Comparison of ENCODE assay signal across 8 mouse cellular contexts in the genomic region with DNA sequence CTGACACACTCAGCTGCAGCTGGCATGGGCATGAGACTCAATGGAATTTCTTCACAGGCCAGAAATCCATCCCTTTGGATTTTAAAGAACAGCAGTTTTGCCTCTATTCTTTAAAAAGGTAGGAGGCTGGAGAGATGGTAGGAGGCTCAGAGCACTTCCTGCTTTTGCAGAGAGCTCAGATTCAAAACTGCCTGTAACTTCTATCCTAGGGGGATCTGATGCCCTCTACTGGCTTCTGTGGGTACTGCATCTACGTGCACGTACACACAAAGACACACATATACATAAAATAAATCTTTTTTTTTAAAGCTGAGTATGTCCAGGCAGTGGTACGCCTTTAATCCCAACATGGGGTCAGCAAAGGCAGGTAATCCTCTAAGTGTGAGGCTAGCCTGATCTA. TPM values are rescaled to one million over a fixed set of nuclear protein-coding genes. Genes with fewer than 3 reads are reported as not detected.
A peak's percentile ranks its signal among the peaks of the same experiment; 100 is the strongest.
DNase-seq lines count a peak whose midpoint lies in the region; ATAC-seq lines count a peak whose summit lies in the region.

No protein-coding gene starts in this region.

- no peaks in the 10 kb centered on the region for H3K36me3 ChIP-seq in kidney, embryonic 16.5 days (ENCODE audit: insufficient read depth, low read length)
- no peaks in the 10 kb centered on the region; the same call in 1 of the 2 replicates for H3K36me3 ChIP-seq in kidney, embryonic 14.5 days (ENCODE audit: control insufficient read depth, insufficient read depth, low read length)
- no peaks in the 10 kb centered on the region for H3K36me3 ChIP-seq in forebrain, embryonic 16.5 days (ENCODE audit: control insufficient read depth, insufficient read depth)

- H3K9me3 ChIP-seq in kidney, embryonic 16.5 days (ENCODE audit: low read length) = no peaks in the 10 kb centered on the region
- no peaks in the 10 kb centered on the region for H3K9me3 ChIP-seq in kidney, embryonic 14.5 days (ENCODE audit: control insufficient read depth, low read length)
- no peaks in the 10 kb centered on the region for H3K9me3 ChIP-seq in forebrain, embryonic 16.5 days (ENCODE audit: control insufficient read depth, low read length)

- H3K9ac ChIP-seq in kidney, embryonic 16.5 days (replicated peaks; ENCODE audit: low read length) = no peak overlapping the region
- H3K9ac ChIP-seq in kidney, embryonic 14.5 days (ENCODE audit: low read depth, low read length) = no peak overlapping the region
- no peak overlapping the region for H3K9ac ChIP-seq in forebrain, embryonic 16.5 days (replicated peaks; ENCODE audit: low read depth, low read length)

- 80% methylated on average over 3 of the region's 3 CpGs for WGBS in kidney, embryonic 16.5 days
- WGBS in kidney, embryonic 14.5 days = 81% methylated on average over 3 of the region's 3 CpGs
- 81% methylated on average over 3 of the region's 3 CpGs for WGBS in forebrain, embryonic 16.5 days

- no peak for ATAC-seq in kidney, embryonic 16.5 days (ENCODE audit: low FRiP score, low TSS enrichment)
- no peak for ATAC-seq in kidney, embryonic 14.5 days (ENCODE audit: low FRiP score, low TSS enrichment)
- ATAC-seq in forebrain, embryonic 16.5 days = no peak
- no peak for ATAC-seq in inflammation-experienced regulatory T-cells, adult 6 months

- DNase-seq in R1 (ENCODE audit: low read depth, low spot score) = peak; percentile 83
- peak; percentile 29 for DNase-seq in layer of hippocampus, adult 9-10 months (ENCODE audit: low spot score)
- peak; percentile 50 to 66 for DNase-seq in monocyte, adult 2 months (ENCODE audit: low read depth in 1 of 2, low spot score in 2 of 2)
- DNase-seq in cerebellum, postnatal 36 days = no peak

- no peak overlapping the region for H3K4me2 ChIP-seq in kidney, embryonic 16.5 days (replicated peaks; ENCODE audit: low read depth, low read length)
- H3K4me2 ChIP-seq in kidney, embryonic 14.5 days (replicated peaks; ENCODE audit: low read depth, low read length) = no peak overlapping the region
- no peak overlapping the region for H3K4me2 ChIP-seq in forebrain, embryonic 16.5 days (ENCODE audit: low read length)

- H3K27ac ChIP-seq in kidney, embryonic 16.5 days (ENCODE audit: low read length) = peak overlapping the region; percentile 26; the same call in 1 of the 2 replicates
- no peak overlapping the region for H3K27ac ChIP-seq in kidney, embryonic 14.5 days (ENCODE audit: low read depth, low read length)
- H3K27ac ChIP-seq in forebrain, embryonic 16.5 days (ENCODE audit: low read length) = peak overlapping the region; percentile 64

- H3K27me3 ChIP-seq in kidney, embryonic 16.5 days (ENCODE audit: insufficient read depth, low read length) = no peaks in the 10 kb centered on the region
- no peaks in the 10 kb centered on the region for H3K27me3 ChIP-seq in kidney, embryonic 14.5 days (ENCODE audit: control insufficient read depth, insufficient read depth, low read length)
- H3K27me3 ChIP-seq in forebrain, embryonic 16.5 days (replicated peaks; ENCODE audit: control insufficient read depth, insufficient read depth, low read length) = no peaks in the 10 kb centered on the region

- no peak overlapping the region for H3K4me3 ChIP-seq in kidney, embryonic 16.5 days (ENCODE audit: low read length)
- H3K4me3 ChIP-seq in kidney, embryonic 14.5 days (ENCODE audit: low read length) = no peak overlapping the region
- no peak overlapping the region for H3K4me3 ChIP-seq in forebrain, embryonic 16.5 days (replicated peaks; ENCODE audit: low read length)

- peaks cover 20% of the 10 kb centered on the region for H3K4me1 ChIP-seq in kidney, embryonic 16.5 days (ENCODE audit: insufficient read depth, low read length)
- H3K4me1 ChIP-seq in kidney, embryonic 14.5 days (ENCODE audit: control insufficient read depth, insufficient read depth, low read length) = no peaks in the 10 kb centered on the region; the same call in none of the 2 replicates
- peaks cover 17% of the 10 kb centered on the region for H3K4me1 ChIP-seq in forebrain, embryonic 16.5 days (replicated peaks; ENCODE audit: control insufficient read depth, insufficient read depth, low read length)

RNA-seq across cellular contexts. Expression of gene Pdpn, which starts 19.2 kb away (rescaled TPM):
- 47.5 and 48.2 TPM in 2 replicates for polyA plus RNA-seq in kidney, embryonic 16.5 days (2015; fragmentation: Nextera tagmentation; extraction: Ambion mirVana)
- 47.4 and 48.7 TPM in 2 replicates for polyA plus RNA-seq in kidney, embryonic 14.5 days (2014; fragmentation: Nextera tagmentation; extraction: Ambion mirVana)
- 41.3 and 53.3 TPM in 2 replicates for polyA plus RNA-seq in forebrain, embryonic 16.5 days (2015; fragmentation: Nextera tagmentation; extraction: Ambion mirVana)
- polyA plus RNA-seq in inflammation-experienced regulatory T-cells, adult 6 months (2017; shearing (Covaris generic)) = under 1 TPM in 1 of 3 experiments, not detected in 2; 0.49 TPM

Comparison
In these comparisons a context has a peak if more than half of its experiments do, and no peak if none do; other contexts are left out.
1. DNase-seq: peak in R1 (single experiment), layer of hippocampus, adult 9-10 months (single experiment) and monocyte, adult 2 months (2 of 2); none in cerebellum, postnatal 36 days (0 of 2).
2. RNA of gene Pdpn, which starts 19.2 kb away (polyA plus RNA-seq): 47.4 to 48.7 TPM in kidney, embryonic 14.5 days, 47.5 to 48.2 TPM in kidney, embryonic 16.5 days and 41.3 to 53.3 TPM in forebrain, embryonic 16.5 days; 0.49 TPM in inflammation-experienced regulatory T-cells, adult 6 months; every median in the first group is over 10 times any median in the second.